In the genomic region with DNA sequence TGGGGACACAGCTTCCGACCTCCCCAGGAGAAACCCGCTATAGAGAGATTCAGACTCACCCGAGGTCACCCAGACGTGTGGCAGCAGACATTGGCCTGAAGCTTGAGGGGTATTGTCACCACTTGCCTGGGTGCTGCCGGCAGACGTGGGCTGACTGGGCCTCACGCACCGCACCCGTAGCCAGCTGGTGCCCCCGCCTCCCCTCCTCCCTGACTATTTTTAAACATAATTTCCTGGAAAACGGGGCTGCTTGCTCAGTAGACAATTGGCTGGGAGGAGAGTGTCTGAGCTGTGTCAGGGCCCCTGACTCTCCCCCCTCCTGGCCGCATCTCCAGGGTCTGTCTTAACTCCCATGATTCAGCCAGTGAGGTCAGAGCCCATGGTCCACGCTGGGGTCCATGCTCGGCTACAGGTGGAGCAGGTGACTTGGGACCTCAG, we compare ENCODE assay signal across 8 mouse cellular contexts. TPM values are rescaled to one million over a fixed set of nuclear protein-coding genes. Genes with fewer than 3 reads are reported as not detected.
DNase-seq lines count a peak whose midpoint lies in the region; ATAC-seq and TF ChIP-seq lines count a peak whose summit lies in the region.

No protein-coding gene starts in this region.

- H3K4me1 ChIP-seq in cerebellum, adult 2 months (ENCODE audit: control insufficient read depth, insufficient read depth, low read length), result peaks cover 90% of the 10 kb centered on the region
- peaks cover 95% of the 10 kb centered on the region for H3K4me1 ChIP-seq in megakaryocyte, embryonic 14.5 days
- H3K4me1 ChIP-seq in liver, embryonic 15.5 days (replicated peaks), result peaks cover 73% of the 10 kb centered on the region

- no peaks in the 10 kb centered on the region for H3K27me3 ChIP-seq in cerebellum, adult 2 months (ENCODE audit: control insufficient read depth, insufficient read depth, low read length)
- H3K27me3 ChIP-seq in megakaryocyte, embryonic 14.5 days (replicated peaks), result no peaks in the 10 kb centered on the region
- no peaks in the 10 kb centered on the region for H3K27me3 ChIP-seq in liver, embryonic 15.5 days

- H3K36me3 ChIP-seq in megakaryocyte, embryonic 14.5 days (replicated peaks; ENCODE audit: low read length), result peaks cover 71% of the 10 kb centered on the region
- H3K36me3 ChIP-seq in liver, embryonic 15.5 days (replicated peaks), result peaks cover 23% of the 10 kb centered on the region

- peak overlapping the region; percentile 13 for H3K9ac ChIP-seq in liver, embryonic 15.5 days

- 15% methylated on average over 14 of the region's 14 CpGs for WGBS in cerebellum, adult 2 months
- WGBS in liver, embryonic 15.5 days (ENCODE audit: insufficient replicate concordance), result 13% methylated on average over 14 of the region's 14 CpGs

- H3K27ac ChIP-seq in cerebellum, adult 2 months (ENCODE audit: insufficient read depth, low read length), result peak overlapping the region; percentile 86
- H3K27ac ChIP-seq in liver, embryonic 15.5 days (replicated peaks), result peak overlapping the region; percentile 56

- H3K4me2 ChIP-seq in liver, embryonic 15.5 days, result peak overlapping the region; percentile 43

- peak; percentile 63 to 70 for DNase-seq in cerebellum, adult 2 months
- no peak for DNase-seq in cerebellum, postnatal 14 days
- peak; percentile 65 for DNase-seq in heart, postnatal 4 days
- DNase-seq in gastrocnemius, adult 8-10 months (ENCODE audit: low spot score in 2 of 2), result no peak
- no peak for DNase-seq in spleen, postnatal 4 days (ENCODE audit: low spot score in 2 of 2)

- H3K9me3 ChIP-seq in megakaryocyte, embryonic 14.5 days, result no peaks in the 10 kb centered on the region
- no peaks in the 10 kb centered on the region for H3K9me3 ChIP-seq in liver, embryonic 15.5 days (replicated peaks)

- TF ChIP-seq POLR2A in cerebellum, adult 2 months (IDR thresholded peaks at IDR 0.05; ENCODE audit: borderline replicate concordance, insufficient read depth, low read length), result no peak

- H3K4me3 ChIP-seq in cerebellum, adult 2 months (replicated peaks; ENCODE audit: insufficient read depth, low read depth, low read length), result peak overlapping the region; percentile 26
- peak overlapping the region; percentile 93 for H3K4me3 ChIP-seq in megakaryocyte, embryonic 14.5 days (replicated peaks)
- H3K4me3 ChIP-seq in liver, embryonic 15.5 days (replicated peaks), result 0 out of 2 replicates have a peak overlapping the region, but pooled peaks have one; percentile 10

- no peak for ATAC-seq in megakaryocyte, adult 5-6 weeks (ENCODE audit: poor library complexity, severe bottlenecking)
- ATAC-seq in liver, embryonic 15.5 days (ENCODE audit: insufficient read depth), result 0 out of 2 replicates have a peak, but pooled peaks have one; percentile 3

- no peak for TF ChIP-seq CTCF in cerebellum, adult 2 months (IDR thresholded peaks at IDR 0.05; ENCODE audit: borderline replicate concordance, insufficient read depth, low read depth, low read length)

RNA-seq across cellular contexts. Expression of gene Pip5k1c, which starts 10.0 kb away (rescaled TPM):
- polyA plus RNA-seq in cerebellum, adult 2 months (2012; rRNA removed), result 288 and 314 TPM in 2 replicates
- 124 and 136 TPM in 2 replicates for polyA plus RNA-seq in megakaryocyte, embryonic 14.5 days (2012; ENCODE audit: insufficient read depth, low replicate concordance)
- total RNA-seq in megakaryocyte, adult 5-6 weeks (2015), result 28.0 and 31.7 TPM in 2 replicates
- 40.4 and 46.1 TPM in 2 replicates for total RNA-seq in megakaryocyte, adult 5-6 weeks (2017)
- 10 to 100 TPM; 52.0 to 55.4 TPM for total RNA-seq in heart, postnatal 4 days (2021)
- polyA plus RNA-seq in liver, embryonic 15.5 days (2015; fragmentation: Nextera tagmentation; extraction: Ambion mirVana), result 13.4 and 15.2 TPM in 2 replicates
- 10 to 100 TPM; 18.5 to 22.8 (median 21.9) TPM for total RNA-seq in gastrocnemius, adult 8-10 months (2022)

RNA-seq across cellular contexts. Expression of gene Tjp3, which starts 11.4 kb away (rescaled TPM):
- 0.51 and 1.2 TPM in 2 replicates for polyA plus RNA-seq in cerebellum, adult 2 months (2012; rRNA removed)
- polyA plus RNA-seq in megakaryocyte, embryonic 14.5 days (2012; ENCODE audit: insufficient read depth, low replicate concordance), result 4.6 and 5.5 TPM in 2 replicates
- total RNA-seq in megakaryocyte, adult 5-6 weeks (2015), result 3.4 and 3.7 TPM in 2 replicates
- 5.0 and 6.5 TPM in 2 replicates for total RNA-seq in megakaryocyte, adult 5-6 weeks (2017)
- total RNA-seq in heart, postnatal 4 days (2021), result under 1 TPM in 1 of 2 experiments, not detected in 1; 0.50 TPM
- 0.93 and 1.4 TPM in 2 replicates for polyA plus RNA-seq in liver, embryonic 15.5 days (2015; fragmentation: Nextera tagmentation; extraction: Ambion mirVana)
- total RNA-seq in gastrocnemius, adult 8-10 months (2022), result not detected

RNA-seq across cellular contexts. Expression of gene Cactin, which starts 18.1 kb away (rescaled TPM):
- polyA plus RNA-seq in cerebellum, adult 2 months (2012; rRNA removed), result 36.3 and 36.9 TPM in 2 replicates
- 76.5 and 78.5 TPM in 2 replicates for polyA plus RNA-seq in megakaryocyte, embryonic 14.5 days (2012; ENCODE audit: insufficient read depth, low replicate concordance)
- total RNA-seq in megakaryocyte, adult 5-6 weeks (2015), result 4.5 and 7.4 TPM in 2 replicates
- total RNA-seq in megakaryocyte, adult 5-6 weeks (2017), result 16.2 and 20.6 TPM in 2 replicates
- 10 to 100 TPM; 20.7 to 21.0 TPM for total RNA-seq in heart, postnatal 4 days (2021)
- 24.3 and 29.5 TPM in 2 replicates for polyA plus RNA-seq in liver, embryonic 15.5 days (2015; fragmentation: Nextera tagmentation; extraction: Ambion mirVana)
- 10 to 100 TPM in 1 of 4 experiments, 1 to 10 TPM in 3; 9.4 to 11.3 (median 9.8) TPM for total RNA-seq in gastrocnemius, adult 8-10 months (2022)

RNA-seq across cellular contexts. Expression of gene Tbxa2r, which starts 25.7 kb away (rescaled TPM):
- polyA plus RNA-seq in cerebellum, adult 2 months (2012; rRNA removed), result 2.2 and 3.2 TPM in 2 replicates
- 87.5 and 153 TPM in 2 replicates for polyA plus RNA-seq in megakaryocyte, embryonic 14.5 days (2012; ENCODE audit: insufficient read depth, low replicate concordance)
- 0.34 and 0.85 TPM in 2 replicates for total RNA-seq in megakaryocyte, adult 5-6 weeks (2015)
- 0.07 and 0.28 TPM in 2 replicates for total RNA-seq in megakaryocyte, adult 5-6 weeks (2017)
- total RNA-seq in heart, postnatal 4 days (2021), result 1 to 10 TPM; 5.5 to 5.6 TPM
- polyA plus RNA-seq in liver, embryonic 15.5 days (2015; fragmentation: Nextera tagmentation; extraction: Ambion mirVana), result 4.0 and 5.0 TPM in 2 replicates
- under 1 TPM; 0.12 to 0.36 (median 0.19) TPM for total RNA-seq in gastrocnemius, adult 8-10 months (2022)

RNA-seq across cellular contexts. Expression of gene Apba3, which starts 36.0 kb away (rescaled TPM):
- 61.8 and 63.9 TPM in 2 replicates for polyA plus RNA-seq in cerebellum, adult 2 months (2012; rRNA removed)
- 93.1 and 154 TPM in 2 replicates for polyA plus RNA-seq in megakaryocyte, embryonic 14.5 days (2012; ENCODE audit: insufficient read depth, low replicate concordance)
- total RNA-seq in megakaryocyte, adult 5-6 weeks (2015), result 16.4 and 20.2 TPM in 2 replicates
- 11.5 and 15.0 TPM in 2 replicates for total RNA-seq in megakaryocyte, adult 5-6 weeks (2017)
- total RNA-seq in heart, postnatal 4 days (2021), result 10 to 100 TPM; 49.0 to 53.0 TPM
- polyA plus RNA-seq in liver, embryonic 15.5 days (2015; fragmentation: Nextera tagmentation; extraction: Ambion mirVana), result 24.0 and 27.3 TPM in 2 replicates
- total RNA-seq in gastrocnemius, adult 8-10 months (2022), result 100 to 1,000 TPM in 2 of 4 experiments, 10 to 100 TPM in 2; 94.6 to 106 (median 98.8) TPM

Comparison
In these comparisons a context has a peak if more than half of its experiments do, and no peak if none do; other contexts are left out.
1. DNase-seq: peak in cerebellum, adult 2 months (2 of 2) and heart, postnatal 4 days (single experiment); none in cerebellum, postnatal 14 days (0 of 2), gastrocnemius, adult 8-10 months (0 of 2) and spleen, postnatal 4 days (0 of 2).
2. H3K4me3 ChIP-seq: peak in every context shown above with its lines; median percentile 93 in megakaryocyte, embryonic 14.5 days; 26 in cerebellum, adult 2 months; 10 in liver, embryonic 15.5 days.